Mouse (Mus musculus): ENCODE data around the gene Phf23. TPM values are rescaled to one million over a fixed set of nuclear protein-coding genes. Genes with fewer than 3 reads are reported as not detected.

Gene Phf23
- polyA plus RNA-seq, 1 experiment from 2014 or later, result 57.7 TPM

DNA sequence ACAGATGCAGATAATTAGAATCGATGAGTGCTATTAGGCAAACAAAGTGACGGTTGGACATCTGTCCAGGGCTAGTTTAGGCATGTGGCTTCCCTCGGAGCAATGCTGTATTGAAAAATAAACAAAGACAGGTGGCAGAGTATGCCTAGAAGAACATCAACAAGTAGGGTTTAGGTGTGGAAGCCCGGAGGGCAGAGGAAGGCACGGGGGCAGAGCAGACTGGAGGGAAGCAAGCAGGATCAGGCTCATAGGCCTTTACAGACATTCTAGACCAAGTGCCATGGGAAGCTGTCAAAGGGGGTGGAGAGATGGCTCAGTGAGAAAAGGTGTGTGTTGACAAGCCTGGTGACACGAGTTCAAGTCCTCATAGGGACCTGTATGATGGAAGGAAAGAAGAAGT lies 53.8 kb downstream of the Phf23 start:
- H3K4me2 ChIP-seq (ENCODE audit: low read depth, low read length), result no peak overlapping the region
- WGBS, result 52% methylated on average over 6 of the region's 6 CpGs
- no peak overlapping the region for H3K4me3 ChIP-seq (ENCODE audit: low read depth, low read length)
- H3K36me3 ChIP-seq (replicated peaks; ENCODE audit: control insufficient read depth, insufficient read depth, low read depth, low read length), result no peaks in the 10 kb centered on the region
- no peaks in the 10 kb centered on the region for H3K27me3 ChIP-seq (ENCODE audit: control insufficient read depth, insufficient read depth, low read length)
- H3K27ac ChIP-seq (replicated peaks; ENCODE audit: low read depth, low read length), result no peak overlapping the region
- no peaks in the 10 kb centered on the region for H3K9me3 ChIP-seq (replicated peaks; ENCODE audit: control insufficient read depth, low read length)
- DNase-seq (ENCODE audit: low spot score) (no peak), ATAC-seq (replicated peaks; ENCODE audit: insufficient number of reproducible peaks, low FRiP score, low TSS enrichment, low read depth) (no peak)
- no peaks in the 10 kb centered on the region for H3K4me1 ChIP-seq (ENCODE audit: control insufficient read depth, insufficient read depth, low read length)
- H3K9ac ChIP-seq (replicated peaks; ENCODE audit: low read length), result no peak overlapping the region

MicroRNAs encoded within 50 kb of the gene (microRNA counts, 519-probe panel; counts per million panel counts)
- microRNA mmu-miR-324-3p (not detected), microRNA mmu-miR-324-5p (3,929 counts per million, percentile 59 among the panel's probes with 10 or more counts)

Small RNA genes lying within 50 kb of the gene (microRNA-seq; reads per million reads assigned to microRNA genes)
- gene Gm44349 (ENCODE audit: borderline number of aligned reads), result not detected
- 5,517 reads per million, percentile 88 among the genes with 10 or more reads in this experiment for gene Mir324 (ENCODE audit: borderline number of aligned reads)

Other genes starting within 250 kb of the Phf23 start
- gene Polr2a, start 237.1 kb upstream of the Phf23 start, polyA plus RNA-seq (2014; fragmentation: Nextera tagmentation; extraction: Ambion mirVana), result 51.4 and 56.5 TPM in 2 replicates
- gene Slc35g3, start 233.8 kb upstream of the Phf23 start, polyA plus RNA-seq (2014; fragmentation: Nextera tagmentation; extraction: Ambion mirVana), result 0.18 TPM in 1 of 2 replicates, not detected in the other
- gene Zbtb4, start 229.9 kb upstream of the Phf23 start, polyA plus RNA-seq (2014; fragmentation: Nextera tagmentation; extraction: Ambion mirVana), result 1.1 and 1.2 TPM in 2 replicates
- gene Chrnb1, start 199.8 kb upstream of the Phf23 start, polyA plus RNA-seq (2014; fragmentation: Nextera tagmentation; extraction: Ambion mirVana), result 3.0 and 3.6 TPM in 2 replicates
- gene Fgf11, start 193.9 kb upstream of the Phf23 start, polyA plus RNA-seq (2014; fragmentation: Nextera tagmentation; extraction: Ambion mirVana), result 0.92 and 0.97 TPM in 2 replicates
- 2.1 and 2.8 TPM in 2 replicates for gene Tmem102, start 190.2 kb upstream of the Phf23 start, polyA plus RNA-seq (2014; fragmentation: Nextera tagmentation; extraction: Ambion mirVana)
- not detected in 2 replicates for gene Gm39566, start 180.5 kb upstream of the Phf23 start, polyA plus RNA-seq (2014; fragmentation: Nextera tagmentation; extraction: Ambion mirVana)
- gene Spem2, start 177.3 kb upstream of the Phf23 start, polyA plus RNA-seq (2014; fragmentation: Nextera tagmentation; extraction: Ambion mirVana), result not detected in 2 replicates
- 0.27 TPM in 1 of 2 replicates, not detected in the other for gene Spem1, start 173.6 kb upstream of the Phf23 start, polyA plus RNA-seq (2014; fragmentation: Nextera tagmentation; extraction: Ambion mirVana)
- 8.2 and 9.1 TPM in 2 replicates for gene Nlgn2, start 158.0 kb upstream of the Phf23 start, polyA plus RNA-seq (2014; fragmentation: Nextera tagmentation; extraction: Ambion mirVana)
- gene Tmem256, start 157.3 kb upstream of the Phf23 start, polyA plus RNA-seq (2014; fragmentation: Nextera tagmentation; extraction: Ambion mirVana), result 294 and 335 TPM in 2 replicates
- 90.0 and 102 TPM in 2 replicates for gene Plscr3, start 149.4 kb upstream of the Phf23 start, polyA plus RNA-seq (2014; fragmentation: Nextera tagmentation; extraction: Ambion mirVana)
- 1.1 and 1.9 TPM in 2 replicates for gene Tnk1, start 137.0 kb upstream of the Phf23 start, polyA plus RNA-seq (2014; fragmentation: Nextera tagmentation; extraction: Ambion mirVana)
- gene Tmem95, start 117.8 kb upstream of the Phf23 start, polyA plus RNA-seq (2014; fragmentation: Nextera tagmentation; extraction: Ambion mirVana), result not detected in 2 replicates
- gene Kctd11, start 114.4 kb upstream of the Phf23 start, polyA plus RNA-seq (2014; fragmentation: Nextera tagmentation; extraction: Ambion mirVana), result 3.2 and 3.5 TPM in 2 replicates
- gene Acap1, start 100.2 kb upstream of the Phf23 start, polyA plus RNA-seq (2014; fragmentation: Nextera tagmentation; extraction: Ambion mirVana), result 0.56 and 0.60 TPM in 2 replicates
- 17.6 and 20.7 TPM in 2 replicates for gene 2810408A11Rik, start 94.8 kb upstream of the Phf23 start, polyA plus RNA-seq (2014; fragmentation: Nextera tagmentation; extraction: Ambion mirVana)
- gene Neurl4, start 94.7 kb upstream of the Phf23 start, polyA plus RNA-seq (2014; fragmentation: Nextera tagmentation; extraction: Ambion mirVana), result 11.5 and 13.8 TPM in 2 replicates
- 76.2 and 81.8 TPM in 2 replicates for gene Gps2, start 81.9 kb upstream of the Phf23 start, polyA plus RNA-seq (2014; fragmentation: Nextera tagmentation; extraction: Ambion mirVana)
- gene Eif5a, start 73.8 kb upstream of the Phf23 start, polyA plus RNA-seq (2014; fragmentation: Nextera tagmentation; extraction: Ambion mirVana), result 2,030 and 2,067 TPM in 2 replicates
- gene Ybx2, start 60.0 kb upstream of the Phf23 start, polyA plus RNA-seq (2014; fragmentation: Nextera tagmentation; extraction: Ambion mirVana), result 5.5 and 6.6 TPM in 2 replicates
- 20.2 and 20.5 TPM in 2 replicates for gene Slc2a4, start 47.6 kb upstream of the Phf23 start, polyA plus RNA-seq (2014; fragmentation: Nextera tagmentation; extraction: Ambion mirVana)
- 17.1 and 22.0 TPM in 2 replicates for gene Cldn7, start 31.0 kb upstream of the Phf23 start, polyA plus RNA-seq (2014; fragmentation: Nextera tagmentation; extraction: Ambion mirVana)
- 26.2 and 26.5 TPM in 2 replicates for gene Ctdnep1, start 14.6 kb upstream of the Phf23 start, polyA plus RNA-seq (2014; fragmentation: Nextera tagmentation; extraction: Ambion mirVana)
- 156 and 157 TPM in 2 replicates for gene Elp5, start 13.3 kb upstream of the Phf23 start, polyA plus RNA-seq (2014; fragmentation: Nextera tagmentation; extraction: Ambion mirVana)
- 474 and 509 TPM in 2 replicates for gene Gabarap, start 4.6 kb upstream of the Phf23 start, polyA plus RNA-seq (2014; fragmentation: Nextera tagmentation; extraction: Ambion mirVana)
- gene Dvl2, start 4.8 kb downstream of the Phf23 start, polyA plus RNA-seq (2014; fragmentation: Nextera tagmentation; extraction: Ambion mirVana), result 34.9 and 35.7 TPM in 2 replicates
- 54.2 and 57.6 TPM in 2 replicates for gene Acadvl, start 19.6 kb downstream of the Phf23 start, polyA plus RNA-seq (2014; fragmentation: Nextera tagmentation; extraction: Ambion mirVana)
- 7.6 and 11.2 TPM in 2 replicates for gene Dlg4, start 21.2 kb downstream of the Phf23 start, polyA plus RNA-seq (2014; fragmentation: Nextera tagmentation; extraction: Ambion mirVana)
- 0.46 and 0.95 TPM in 2 replicates for gene Asgr1, start 58.3 kb downstream of the Phf23 start, polyA plus RNA-seq (2014; fragmentation: Nextera tagmentation; extraction: Ambion mirVana)
- gene Asgr2, start 96.9 kb downstream of the Phf23 start, polyA plus RNA-seq (2014; fragmentation: Nextera tagmentation; extraction: Ambion mirVana), result not detected in 2 replicates
- 0.39 TPM in 1 of 2 replicates, not detected in the other for gene Mgl2, start 134.6 kb downstream of the Phf23 start, polyA plus RNA-seq (2014; fragmentation: Nextera tagmentation; extraction: Ambion mirVana)
- gene Clec10a, start 160.4 kb downstream of the Phf23 start, polyA plus RNA-seq (2014; fragmentation: Nextera tagmentation; extraction: Ambion mirVana), result 0.72 and 1.3 TPM in 2 replicates
- gene Slc16a11, start 217.0 kb downstream of the Phf23 start, polyA plus RNA-seq (2014; fragmentation: Nextera tagmentation; extraction: Ambion mirVana), result 0.81 TPM in 1 of 2 replicates, not detected in the other
- 8.5 and 13.4 TPM in 2 replicates for gene Slc16a13, start 225.3 kb downstream of the Phf23 start, polyA plus RNA-seq (2014; fragmentation: Nextera tagmentation; extraction: Ambion mirVana)
- 6.7 and 6.9 TPM in 2 replicates for gene Bcl6b, start 234.0 kb downstream of the Phf23 start, polyA plus RNA-seq (2014; fragmentation: Nextera tagmentation; extraction: Ambion mirVana)
- 195 and 211 TPM in 2 replicates for gene 0610010K14Rik, start 242.1 kb downstream of the Phf23 start, polyA plus RNA-seq (2014; fragmentation: Nextera tagmentation; extraction: Ambion mirVana)
- 7.5 and 9.1 TPM in 2 replicates for gene Gm21988, start 244.1 kb downstream of the Phf23 start, polyA plus RNA-seq (2014; fragmentation: Nextera tagmentation; extraction: Ambion mirVana)
- 103 and 110 TPM in 2 replicates for gene Rnasek, start 244.1 kb downstream of the Phf23 start, polyA plus RNA-seq (2014; fragmentation: Nextera tagmentation; extraction: Ambion mirVana)

Data from embryonic facial prominence, embryonic 11.5 days (tissue).